Mouse (Mus musculus) heart, postnatal 14 days (tissue): ENCODE data around the gene Acsl4. TPM values are rescaled to one million over a fixed set of nuclear protein-coding genes. Genes with fewer than 3 reads are reported as not detected.

Experiments used
- total RNA-seq, 2 experiments: library from RNA; stranded (reverse); gene quantifications; 2 replicates each; pipeline ENCODE4 v1.2.3; 2021

The Acsl4 gene
- total RNA-seq, 2 experiments from 2014 or later: 11.1 to 12.0 TPM

Other genes with a start within 250 kb of the Acsl4 start
- gene Gucy2f, start 193.6 kb downstream of the Acsl4 start, total RNA-seq: not detected
- gene Nxt2, start 163.8 kb downstream of the Acsl4 start, total RNA-seq: 1 to 10 TPM; 5.6 to 5.7 TPM
- gene Kcne1l, start 84.2 kb downstream of the Acsl4 start, total RNA-seq: under 1 TPM; 0.36 to 0.98 TPM